Mouse (Mus musculus): Measurements from ENCODE around the gene Grip1. TPM values are rescaled to one million over a fixed set of nuclear protein-coding genes. Genes with fewer than 3 reads are reported as not detected.

The Grip1 gene
- polyA plus RNA-seq, 1 experiment from 2014 or later, result 0.86 TPM

- no peak for TF ChIP-seq CTCF (IDR thresholded peaks at IDR 0.05; ENCODE audit: low read depth)
- no peak for TF ChIP-seq EP300 (IDR thresholded peaks at IDR 0.05; ENCODE audit: low read depth)
- no peak overlapping the region for H3K27ac ChIP-seq (ENCODE audit: low read depth)
- no peaks in the 10 kb centered on the region for H3K36me3 ChIP-seq (replicated peaks; ENCODE audit: insufficient read depth, low read length)
- H3K4me1 ChIP-seq (ENCODE audit: insufficient read depth), result 0 out of 2 replicates have a peak, but pooled peaks cover 7% of the 10 kb centered on the region
- H3K9me3 ChIP-seq (ENCODE audit: low read length), result no peaks in the 10 kb centered on the region
- peak; percentile 64; the same call in 1 of the 2 replicates for ATAC-seq
- DNase-seq, result peak; percentile 16
- no peaks in the 10 kb centered on the region for H3K27me3 ChIP-seq (ENCODE audit: insufficient read depth, low read length)
- H3K9ac ChIP-seq (replicated peaks), result no peak overlapping the region
- whole genome bisulfite sequencing (ENCODE audit: insufficient replicate concordance), result 46% methylated on average over 7 of the region's 7 CpGs
- peak overlapping the region; percentile 17; the same call in 1 of the 2 replicates for H3K4me3 ChIP-seq (ENCODE audit: low read depth, low read length)
- peak overlapping the region; percentile 53 for H3K4me2 ChIP-seq (ENCODE audit: low read depth, low read length)
Measured at GRCm38 (mm10) chr10:119614726-119615125, 161.1 kb downstream of the Grip1 start.

GRCm38 (mm10) chr10:119615240-119615885 is 161.7 kb downstream of the Grip1 start:
- Histone ChIP-seq H3K4me2 (ENCODE audit: low read depth, low read length) (no peak overlapping the region), H3K27ac (ENCODE audit: low read depth) (no peak overlapping the region), H3K9ac (replicated peaks) (no peak overlapping the region), H3K36me3 (replicated peaks; ENCODE audit: insufficient read depth, low read length) (no peaks in the 10 kb centered on the region), H3K27me3 (ENCODE audit: insufficient read depth, low read length) (no peaks in the 10 kb centered on the region), H3K4me1 (ENCODE audit: insufficient read depth) (0 out of 2 replicates have a peak, but pooled peaks cover 7% of the 10 kb centered on the region), H3K9me3 (ENCODE audit: low read length) (no peaks in the 10 kb centered on the region), H3K4me3 (ENCODE audit: low read depth, low read length) (no peak overlapping the region)
- ATAC-seq (peak; percentile 93), DNase-seq (peak; percentile 79)
- no peak for TF ChIP-seq EP300 (IDR thresholded peaks at IDR 0.05; ENCODE audit: low read depth)
- WGBS (ENCODE audit: insufficient replicate concordance), result 71% methylated on average over 14 of the region's 14 CpGs

- 0 out of 2 replicates have a peak, but pooled peaks cover 7% of the 10 kb centered on the region for H3K4me1 ChIP-seq (ENCODE audit: insufficient read depth)
- DNase-seq (no peak), ATAC-seq (no peak)
- H3K27me3 ChIP-seq (ENCODE audit: insufficient read depth, low read length), result no peaks in the 10 kb centered on the region
- no peak overlapping the region for H3K9ac ChIP-seq (replicated peaks)
- H3K4me2 ChIP-seq (ENCODE audit: low read depth, low read length), result no peak overlapping the region
- H3K36me3 ChIP-seq (replicated peaks; ENCODE audit: insufficient read depth, low read length), result no peaks in the 10 kb centered on the region
- WGBS (ENCODE audit: insufficient replicate concordance), result 87% methylated on average over 3 of the region's 3 CpGs
- TF ChIP-seq CTCF (IDR thresholded peaks at IDR 0.05; ENCODE audit: low read depth), result no peak
- no peak for TF ChIP-seq EP300 (IDR thresholded peaks at IDR 0.05; ENCODE audit: low read depth)
- no peak overlapping the region for H3K27ac ChIP-seq (ENCODE audit: low read depth)
- H3K4me3 ChIP-seq (ENCODE audit: low read depth, low read length), result no peak overlapping the region
- H3K9me3 ChIP-seq (ENCODE audit: low read length), result no peaks in the 10 kb centered on the region
Measured at GRCm38 (mm10) chr10:119616078-119616477, 162.4 kb downstream of the Grip1 start.

- no peaks in the 10 kb centered on the region for H3K36me3 ChIP-seq (replicated peaks; ENCODE audit: insufficient read depth, low read length)
- no peak overlapping the region for H3K4me2 ChIP-seq (ENCODE audit: low read depth, low read length)
- 57% methylated on average over 4 of the region's 4 CpGs for WGBS (ENCODE audit: insufficient replicate concordance)
- no peak for DNase-seq
- ATAC-seq, result no peak
- no peak overlapping the region for H3K9ac ChIP-seq (replicated peaks)
- H3K27me3 ChIP-seq (ENCODE audit: insufficient read depth, low read length), result no peaks in the 10 kb centered on the region
- H3K4me1 ChIP-seq (ENCODE audit: insufficient read depth), result no peaks in the 10 kb centered on the region
- H3K27ac ChIP-seq (ENCODE audit: low read depth), result no peak overlapping the region
- no peaks in the 10 kb centered on the region for H3K9me3 ChIP-seq (ENCODE audit: low read length)
- TF ChIP-seq EP300 (IDR thresholded peaks at IDR 0.05; ENCODE audit: low read depth) (no peak), CTCF (IDR thresholded peaks at IDR 0.05; ENCODE audit: low read depth) (no peak)
- no peak overlapping the region for H3K4me3 ChIP-seq (ENCODE audit: low read depth, low read length)
Measured at GRCm38 (mm10) chr10:119628656-119629055, 175.0 kb downstream of the Grip1 start.

GRCm38 (mm10) chr10:119630401-119630800 is 176.8 kb downstream of the Grip1 start:
- H3K9ac ChIP-seq (replicated peaks), result no peak overlapping the region
- H3K4me3 ChIP-seq (ENCODE audit: low read depth, low read length), result no peak overlapping the region
- no peaks in the 10 kb centered on the region for H3K9me3 ChIP-seq (ENCODE audit: low read length)
- ATAC-seq, result no peak
- H3K27me3 ChIP-seq (ENCODE audit: insufficient read depth, low read length), result no peaks in the 10 kb centered on the region
- WGBS (ENCODE audit: insufficient replicate concordance), result 85% methylated on average over 5 of the region's 5 CpGs
- TF ChIP-seq CTCF (IDR thresholded peaks at IDR 0.05; ENCODE audit: low read depth) (no peak), EP300 (IDR thresholded peaks at IDR 0.05; ENCODE audit: low read depth) (no peak)
- H3K36me3 ChIP-seq (replicated peaks; ENCODE audit: insufficient read depth, low read length), result no peaks in the 10 kb centered on the region
- H3K4me2 ChIP-seq (ENCODE audit: low read depth, low read length), result no peak overlapping the region
- H3K4me1 ChIP-seq (ENCODE audit: insufficient read depth), result no peaks in the 10 kb centered on the region
- no peak overlapping the region for H3K27ac ChIP-seq (ENCODE audit: low read depth)
- no peak for DNase-seq

- DNase-seq (no peak), ATAC-seq (no peak)
- H3K27ac ChIP-seq (ENCODE audit: low read depth), result no peak overlapping the region
- 71% methylated on average over 9 of the region's 9 CpGs for WGBS (ENCODE audit: insufficient replicate concordance)
- TF ChIP-seq CTCF (IDR thresholded peaks at IDR 0.05; ENCODE audit: low read depth) (no peak), EP300 (IDR thresholded peaks at IDR 0.05; ENCODE audit: low read depth) (no peak)
- no peak overlapping the region for H3K4me2 ChIP-seq (ENCODE audit: low read depth, low read length)
- no peaks in the 10 kb centered on the region for H3K27me3 ChIP-seq (ENCODE audit: insufficient read depth, low read length)
- H3K9me3 ChIP-seq (ENCODE audit: low read length), result no peaks in the 10 kb centered on the region
- no peaks in the 10 kb centered on the region for H3K36me3 ChIP-seq (replicated peaks; ENCODE audit: insufficient read depth, low read length)
- H3K4me1 ChIP-seq (ENCODE audit: insufficient read depth), result no peaks in the 10 kb centered on the region
- no peak overlapping the region for H3K4me3 ChIP-seq (ENCODE audit: low read depth, low read length)
- no peak overlapping the region for H3K9ac ChIP-seq (replicated peaks)
Measured at GRCm38 (mm10) chr10:119631966-119632365, 178.3 kb downstream of the Grip1 start.

All from liver, postnatal 0 days (tissue).